Mouse (Mus musculus) embryonic facial prominence, embryonic 10.5 days (tissue): ENCODE measurements around the gene Cacna1a. TPM values are rescaled to one million over a fixed set of nuclear protein-coding genes. Genes with fewer than 3 reads are reported as not detected.

Source experiments
- DNase-seq: peaks from one replicate; pipeline ENCODE4 v3.0.0-alpha.2; 2017; ENCODE audit warnings: low spot score
- H3K27ac ChIP-seq: fragments of 300-500 bp; sonication (generic); replicated peaks from 2 replicates; pipeline ENCODE4 v1.5.1; 2016; ENCODE audit warnings: mild to moderate bottlenecking
- H3K27me3 ChIP-seq: fragments of 300-500 bp; sonication (generic); replicated peaks from 2 replicates; pipeline ENCODE4 v1.6.1; 2016; ENCODE audit warnings: low read depth, mild to moderate bottlenecking; ENCODE audit not compliant: poor library complexity, severe bottlenecking
- H3K36me3 ChIP-seq: fragments of 300-500 bp; sonication (generic); replicated peaks from 2 replicates; pipeline ENCODE4 v1.6.1; 2016; ENCODE audit warnings: mild to moderate bottlenecking, moderate library complexity
- H3K4me1 ChIP-seq: fragments of 300-500 bp; sonication (generic); 2 replicates; pipeline ENCODE4 v1.6.1; 2016
- H3K4me3 ChIP-seq: fragments of 300-500 bp; sonication (generic); 2 replicates; pipeline ENCODE4 v1.5.1; 2016; ENCODE audit warnings: mild to moderate bottlenecking, moderate library complexity
- H3K9me3 ChIP-seq: fragments of 300-500 bp; sonication (generic); 2 replicates; pipeline ENCODE4 v1.6.1; 2016; ENCODE audit warnings: mild to moderate bottlenecking
- WGBS: fragments of 180-500 bp; shearing (Covaris S2); methylation state at CpG from one replicate; pipeline ENCODE4 v1.1.7; 2016; 5-methylcytosine and 5-hydroxymethylcytosine counted together
- polyA plus RNA-seq: library from polyadenylated mRNA; unstranded; fragments of >200 nt; fragmentation: Nextera tagmentation; extraction: Ambion mirVana; gene quantifications from 2 replicates; pipeline ENCODE4 v1.2.1, GENCODE M21; 2016

Gene Cacna1a
- polyA plus RNA-seq, 1 experiment from 2014 or later, result 5.5 TPM

- peaks cover 86% of the 10 kb centered on the region for H3K27me3 ChIP-seq
- H3K27ac ChIP-seq, result no peak overlapping the region
- peak overlapping the region; percentile 57 for H3K4me3 ChIP-seq
- H3K36me3 ChIP-seq, result no peaks in the 10 kb centered on the region
- peaks cover 9% of the 10 kb centered on the region for H3K4me1 ChIP-seq
- no peaks in the 10 kb centered on the region for H3K9me3 ChIP-seq
- 1% methylated on average over 84 of the region's 84 CpGs for WGBS
- peak; percentile 42 for DNase-seq
Observed at GRCm38 (mm10) chr8:84559121-84559604, 170.9 kb downstream of the Cacna1a start.

- Histone ChIP-seq H3K9me3 (no peaks in the 10 kb centered on the region), H3K27me3 (peaks cover 62% of the 10 kb centered on the region), H3K4me3 (no peak overlapping the region), H3K27ac (no peak overlapping the region), H3K4me1 (peaks cover 9% of the 10 kb centered on the region), H3K36me3 (no peaks in the 10 kb centered on the region)
- WGBS, result 86% methylated on average over 4 of the region's 4 CpGs
- DNase-seq, result no peak
Observed at GRCm38 (mm10) chr8:84561698-84562097, 173.5 kb downstream of the Cacna1a start.

- no peaks in the 10 kb centered on the region for H3K9me3 ChIP-seq
- H3K4me1 ChIP-seq, result peaks cover 5% of the 10 kb centered on the region
- H3K4me3 ChIP-seq, result no peak overlapping the region
- 88% methylated on average over 1 of the region's 1 CpGs for WGBS
- no peak for DNase-seq
- peaks cover 42% of the 10 kb centered on the region for H3K27me3 ChIP-seq
- H3K36me3 ChIP-seq, result no peaks in the 10 kb centered on the region; the same call in 1 of the 2 replicates
- no peak overlapping the region for H3K27ac ChIP-seq
Observed at GRCm38 (mm10) chr8:84564042-84564441, 175.8 kb downstream of the Cacna1a start.

GRCm38 (mm10) chr8:84565577-84566360, 177.5 kb downstream of the Cacna1a start:
- Histone ChIP-seq H3K27ac (no peak overlapping the region), H3K36me3 (no peaks in the 10 kb centered on the region; the same call in 1 of the 2 replicates), H3K9me3 (no peaks in the 10 kb centered on the region), H3K4me1 (peaks cover 4% of the 10 kb centered on the region; the same call in 1 of the 2 replicates), H3K27me3 (peaks cover 32% of the 10 kb centered on the region), H3K4me3 (no peak overlapping the region)
- WGBS, result 75% methylated on average over 25 of the region's 25 CpGs
- no peak for DNase-seq

GRCm38 (mm10) chr8:84566816-84567413, 178.7 kb downstream of the Cacna1a start:
- Histone ChIP-seq H3K4me3 (no peak overlapping the region), H3K9me3 (no peaks in the 10 kb centered on the region), H3K27me3 (peaks cover 20% of the 10 kb centered on the region), H3K4me1 (peaks cover 4% of the 10 kb centered on the region; the same call in 1 of the 2 replicates), H3K36me3 (no peaks in the 10 kb centered on the region; the same call in 1 of the 2 replicates), H3K27ac (no peak overlapping the region)
- DNase-seq, result no peak
- WGBS, result 84% methylated on average over 12 of the region's 12 CpGs

- Histone ChIP-seq H3K27ac (no peak overlapping the region), H3K4me1 (peaks cover 4% of the 10 kb centered on the region; the same call in 1 of the 2 replicates), H3K27me3 (peaks cover 17% of the 10 kb centered on the region), H3K4me3 (no peak overlapping the region), H3K36me3 (no peaks in the 10 kb centered on the region; the same call in 1 of the 2 replicates), H3K9me3 (no peaks in the 10 kb centered on the region)
- 78% methylated on average over 19 of the region's 19 CpGs for WGBS
- DNase-seq, result no peak
Observed at GRCm38 (mm10) chr8:84567541-84567940, 179.3 kb downstream of the Cacna1a start.

GRCm38 (mm10) chr8:84568737-84569136, 180.5 kb downstream of the Cacna1a start:
- Histone ChIP-seq H3K4me3 (no peak overlapping the region), H3K27ac (no peak overlapping the region), H3K9me3 (no peaks in the 10 kb centered on the region), H3K36me3 (no peaks in the 10 kb centered on the region; the same call in 1 of the 2 replicates), H3K27me3 (peaks cover 15% of the 10 kb centered on the region; the same call in 1 of the 2 replicates), H3K4me1 (peaks cover 4% of the 10 kb centered on the region; the same call in 1 of the 2 replicates)
- WGBS, result 86% methylated on average over 8 of the region's 8 CpGs
- DNase-seq, result no peak

- Histone ChIP-seq H3K4me3 (peak overlapping the region; percentile 11; the same call in 1 of the 2 replicates), H3K36me3 (no peaks in the 10 kb centered on the region; the same call in 1 of the 2 replicates), H3K27me3 (peaks cover 12% of the 10 kb centered on the region; the same call in 1 of the 2 replicates), H3K4me1 (peaks cover 4% of the 10 kb centered on the region; the same call in 1 of the 2 replicates), H3K9me3 (no peaks in the 10 kb centered on the region), H3K27ac (no peak overlapping the region)
- WGBS, result 40% methylated on average over 25 of the region's 25 CpGs
- DNase-seq, result no peak
Observed at GRCm38 (mm10) chr8:84569921-84570673, 181.9 kb downstream of the Cacna1a start.

GRCm38 (mm10) chr8:84577432-84577831, 189.2 kb downstream of the Cacna1a start:
- H3K27me3 ChIP-seq, result no peaks in the 10 kb centered on the region; the same call in 1 of the 2 replicates
- H3K4me1 ChIP-seq, result peaks cover 4% of the 10 kb centered on the region
- no peaks in the 10 kb centered on the region for H3K9me3 ChIP-seq
- no peaks in the 10 kb centered on the region for H3K36me3 ChIP-seq
- no peak overlapping the region for H3K4me3 ChIP-seq
- no peak overlapping the region for H3K27ac ChIP-seq
- WGBS, result 89% methylated on average over 4 of the region's 4 CpGs
- DNase-seq, result no peak

GRCm38 (mm10) chr8:84579595-84579994, 191.4 kb downstream of the Cacna1a start:
- H3K4me1 ChIP-seq, result peaks cover 4% of the 10 kb centered on the region
- no peak overlapping the region for H3K4me3 ChIP-seq
- H3K27ac ChIP-seq, result no peak overlapping the region
- H3K36me3 ChIP-seq, result no peaks in the 10 kb centered on the region
- no peaks in the 10 kb centered on the region for H3K9me3 ChIP-seq
- peak; percentile 75 for DNase-seq
- no peaks in the 10 kb centered on the region; the same call in 1 of the 2 replicates for H3K27me3 ChIP-seq
- 19% methylated on average over 3 of the region's 3 CpGs for WGBS

- H3K4me3 ChIP-seq, result no peak overlapping the region
- H3K36me3 ChIP-seq, result no peaks in the 10 kb centered on the region
- H3K27me3 ChIP-seq, result no peaks in the 10 kb centered on the region; the same call in 1 of the 2 replicates
- H3K4me1 ChIP-seq, result no peaks in the 10 kb centered on the region
- no peak for DNase-seq
- H3K27ac ChIP-seq, result no peak overlapping the region
- H3K9me3 ChIP-seq, result no peaks in the 10 kb centered on the region
- WGBS, result 38% methylated on average over 1 of the region's 1 CpGs
Observed at GRCm38 (mm10) chr8:84585311-84585710, 197.1 kb downstream of the Cacna1a start.

GRCm38 (mm10) chr8:84586221-84586620, 198.0 kb downstream of the Cacna1a start:
- DNase-seq, result no peak
- WGBS, result 73% methylated on average over 2 of the region's 2 CpGs
- H3K9me3 ChIP-seq, result no peaks in the 10 kb centered on the region

More at GRCm38 (mm10) chr8:84586221-84586620, 198.0 kb downstream of the Cacna1a start:
- H3K4me1 ChIP-seq, result no peaks in the 10 kb centered on the region
- H3K27ac ChIP-seq, result no peak overlapping the region
- H3K36me3 ChIP-seq, result no peaks in the 10 kb centered on the region
- H3K27me3 ChIP-seq, result no peaks in the 10 kb centered on the region; the same call in 1 of the 2 replicates
- no peak overlapping the region for H3K4me3 ChIP-seq
